Mouse (Mus musculus): ENCODE data around the gene Svep1. TPM values are rescaled to one million over a fixed set of nuclear protein-coding genes. Genes with fewer than 3 reads are reported as not detected.

The Svep1 gene
- polyA plus RNA-seq, 1 experiment, result 0.08 TPM

- TF ChIP-seq MYOG (IDR thresholded peaks at IDR 0.05; ENCODE audit: control insufficient read depth in 1 of 3, insufficient read depth in 1 of 3, insufficient read length in 2 of 3, low read depth in 2 of 3), result no peak
- no peak for TF ChIP-seq MYOD1 (IDR thresholded peaks at IDR 0.05; ENCODE audit: control insufficient read depth in 1 of 3, insufficient read length in 2 of 3, low read depth in 2 of 3)
- no peak for TF ChIP-seq TCF3 (IDR thresholded peaks at IDR 0.05; ENCODE audit: insufficient read length, low read depth)
- no peak for TF ChIP-seq MAX (IDR thresholded peaks at IDR 0.05; ENCODE audit: low read depth)
- H3K4me3 ChIP-seq, result no peak overlapping the region
- no peaks in the 10 kb centered on the region for H3K27me3 ChIP-seq (ENCODE audit: control insufficient read depth, insufficient read depth, insufficient read length)
- no peak overlapping the region for H3K4me2 ChIP-seq (ENCODE audit: low read depth)
- H3K79me2 ChIP-seq (ENCODE audit: control insufficient read depth, insufficient read depth), result no peaks in the 10 kb centered on the region
- H3ac ChIP-seq (ENCODE audit: control insufficient read depth, insufficient read length), result no peak overlapping the region
- no peaks in the 10 kb centered on the region for H3K36me3 ChIP-seq (ENCODE audit: control insufficient read depth, insufficient read depth)
These were observed 127.0 kb downstream of the Svep1 start for GRCm38 (mm10) chr4:58079631-58080030.

DNA sequence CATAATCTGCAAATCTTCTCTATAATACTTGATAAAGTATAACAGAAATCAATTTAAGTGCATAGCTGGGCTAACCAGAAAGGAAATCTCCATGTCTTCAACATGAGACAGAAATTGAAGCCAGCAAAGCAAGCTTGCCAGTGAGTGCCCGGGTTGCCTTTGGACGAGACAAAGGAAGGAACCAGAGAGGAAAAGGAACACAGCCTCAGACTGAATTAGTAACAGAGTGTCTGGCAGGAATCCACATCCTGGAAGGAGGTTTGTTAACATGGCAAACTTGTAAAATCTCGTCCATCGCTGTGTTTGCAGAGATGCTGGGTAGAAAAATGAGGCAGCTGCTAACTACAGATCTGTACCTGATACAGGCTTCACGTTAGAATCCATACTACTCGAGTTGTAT is 128.7 kb downstream of the Svep1 start:
- no peaks in the 10 kb centered on the region for H3K36me3 ChIP-seq (ENCODE audit: control insufficient read depth, insufficient read depth)
- no peak for TF ChIP-seq SRF (IDR thresholded peaks at IDR 0.05; ENCODE audit: control insufficient read depth, insufficient read length, low read depth)
- TF ChIP-seq USF1 (IDR thresholded peaks at IDR 0.05; ENCODE audit: low read depth), result no peak
- no peak for TF ChIP-seq E2F4 (IDR thresholded peaks at IDR 0.05; ENCODE audit: insufficient read depth)

DNA sequence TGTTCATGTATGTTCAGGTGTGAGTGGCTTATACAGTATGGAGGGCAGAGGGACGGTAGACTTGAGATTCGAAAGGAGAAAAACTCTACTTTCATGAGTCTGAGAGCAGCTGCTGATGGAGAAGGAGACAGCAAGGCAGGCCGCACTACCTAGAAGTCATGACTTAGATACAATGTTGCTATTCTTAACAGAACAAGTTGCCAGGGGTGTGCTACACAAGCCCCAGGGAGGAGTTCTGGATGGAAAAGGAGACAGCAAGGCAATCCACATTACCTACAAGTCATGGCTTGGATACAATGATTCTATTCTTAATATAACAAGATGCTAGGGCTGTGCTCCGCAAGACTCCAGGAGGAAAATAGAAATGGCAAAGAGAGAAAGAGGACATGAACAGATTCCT is 129.1 kb downstream of the Svep1 start:
- Histone ChIP-seq H3K27me3 (ENCODE audit: control insufficient read depth, insufficient read depth, insufficient read length) (no peaks in the 10 kb centered on the region), H3K79me2 (ENCODE audit: control insufficient read depth, insufficient read depth) (no peaks in the 10 kb centered on the region), H3K4me3 (no peak overlapping the region), H3ac (ENCODE audit: control insufficient read depth, insufficient read length) (no peak overlapping the region), H3K36me3 (ENCODE audit: control insufficient read depth, insufficient read depth) (no peaks in the 10 kb centered on the region), H3K4me2 (ENCODE audit: low read depth) (no peak overlapping the region)
- TF ChIP-seq MAX (IDR thresholded peaks at IDR 0.05; ENCODE audit: low read depth) (no peak), MYOG (IDR thresholded peaks at IDR 0.05; ENCODE audit: control insufficient read depth in 1 of 3, insufficient read depth in 1 of 3, insufficient read length in 2 of 3, low read depth in 2 of 3) (no peak), REST (IDR thresholded peaks at IDR 0.05; ENCODE audit: insufficient read depth, insufficient read length) (no peak), POLR2AphosphoS2 (IDR thresholded peaks at IDR 0.05; ENCODE audit: insufficient read length, low read depth) (no peak), MYOD1 (IDR thresholded peaks at IDR 0.05; ENCODE audit: control insufficient read depth in 1 of 3, insufficient read length in 2 of 3, low read depth in 2 of 3) (no peak), TCF12 (IDR thresholded peaks at IDR 0.05; ENCODE audit: insufficient read depth, poor library complexity, severe bottlenecking) (no peak), E2F4 (IDR thresholded peaks at IDR 0.05; ENCODE audit: insufficient read depth) (no peak)

More for the DNA sequence above, 128.7 kb downstream of the Svep1 start:
- Histone ChIP-seq H3K79me2 (ENCODE audit: control insufficient read depth, insufficient read depth) (no peaks in the 10 kb centered on the region), H3K27me3 (ENCODE audit: control insufficient read depth, insufficient read depth, insufficient read length) (no peaks in the 10 kb centered on the region), H3K4me2 (ENCODE audit: low read depth) (no peak overlapping the region), H3K4me3 (no peak overlapping the region), H3ac (ENCODE audit: control insufficient read depth, insufficient read length) (no peak overlapping the region)

GRCm38 (mm10) chr4:58072888-58073287 is 133.8 kb downstream of the Svep1 start:
- Histone ChIP-seq H3K36me3 (ENCODE audit: control insufficient read depth, insufficient read depth) (no peaks in the 10 kb centered on the region), H3K27me3 (ENCODE audit: control insufficient read depth, insufficient read depth, insufficient read length) (no peaks in the 10 kb centered on the region)

DNA sequence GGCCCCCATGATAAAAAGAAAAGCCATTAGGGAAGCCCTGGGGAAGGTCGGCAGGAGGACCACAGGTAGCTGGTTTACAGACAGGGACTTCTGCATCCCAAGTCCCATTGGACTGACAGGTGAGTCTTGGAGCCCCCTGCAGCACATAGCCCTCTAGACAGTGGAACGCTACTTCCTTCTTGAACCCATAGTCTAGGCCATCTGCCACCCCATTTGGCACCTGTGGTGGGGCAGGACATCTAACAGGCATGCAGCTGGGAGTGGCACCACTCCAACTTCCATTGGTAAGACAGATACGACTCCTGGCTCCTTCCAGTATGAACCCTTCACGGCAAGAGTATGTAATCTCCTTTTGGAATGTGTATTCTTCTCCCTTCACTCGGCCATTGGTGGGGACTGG is 137.8 kb downstream of the Svep1 start:
- no peak overlapping the region for H3K4me2 ChIP-seq (ENCODE audit: low read depth)
- no peaks in the 10 kb centered on the region for H3K27me3 ChIP-seq (ENCODE audit: control insufficient read depth, insufficient read depth, insufficient read length)
- no peak overlapping the region for H3K4me3 ChIP-seq
- no peak for TF ChIP-seq MAX (IDR thresholded peaks at IDR 0.05; ENCODE audit: low read depth)
- TF ChIP-seq POLR2A (IDR thresholded peaks at IDR 0.05; ENCODE audit: insufficient read length, low read depth), result no peak
- TF ChIP-seq MYOG (IDR thresholded peaks at IDR 0.05; ENCODE audit: control insufficient read depth in 1 of 3, insufficient read depth in 1 of 3, insufficient read length in 2 of 3, low read depth in 2 of 3), result no peak
- TF ChIP-seq CEBPB (IDR thresholded peaks at IDR 0.05; ENCODE audit: insufficient read depth, poor library complexity, severe bottlenecking), result no peak
- H3K79me2 ChIP-seq (ENCODE audit: control insufficient read depth, insufficient read depth), result no peaks in the 10 kb centered on the region
- no peak overlapping the region for H3ac ChIP-seq (ENCODE audit: control insufficient read depth, insufficient read length)
- no peaks in the 10 kb centered on the region for H3K36me3 ChIP-seq (ENCODE audit: control insufficient read depth, insufficient read depth)

More at GRCm38 (mm10) chr4:58072888-58073287, 133.8 kb downstream of the Svep1 start:
- H3K4me3 ChIP-seq, result no peak overlapping the region
- no peaks in the 10 kb centered on the region for H3K79me2 ChIP-seq (ENCODE audit: control insufficient read depth, insufficient read depth)
- H3ac ChIP-seq (ENCODE audit: control insufficient read depth, insufficient read length), result no peak overlapping the region
- no peak overlapping the region for H3K4me2 ChIP-seq (ENCODE audit: low read depth)
- TF ChIP-seq MAX (IDR thresholded peaks at IDR 0.05; ENCODE audit: low read depth), result no peak
- no peak for TF ChIP-seq MYOD1 (IDR thresholded peaks at IDR 0.05; ENCODE audit: control insufficient read depth in 1 of 3, insufficient read length in 2 of 3, low read depth in 2 of 3)
- no peak for TF ChIP-seq SRF (IDR thresholded peaks at IDR 0.05; ENCODE audit: control insufficient read depth, insufficient read length, low read depth)
- no peak for TF ChIP-seq MYOG (IDR thresholded peaks at IDR 0.05; ENCODE audit: control insufficient read depth in 1 of 3, insufficient read depth in 1 of 3, insufficient read length in 2 of 3, low read depth in 2 of 3)
- TF ChIP-seq REST (IDR thresholded peaks at IDR 0.05; ENCODE audit: insufficient read depth, insufficient read length), result no peak
- TF ChIP-seq TCF12 (IDR thresholded peaks at IDR 0.05; ENCODE audit: insufficient read depth, poor library complexity, severe bottlenecking), result no peak
- TF ChIP-seq POLR2AphosphoS2 (IDR thresholded peaks at IDR 0.05; ENCODE audit: insufficient read length, low read depth), result no peak
- no peak for TF ChIP-seq TCF3 (IDR thresholded peaks at IDR 0.05; ENCODE audit: insufficient read length, low read depth)
- no peak for TF ChIP-seq E2F4 (IDR thresholded peaks at IDR 0.05; ENCODE audit: insufficient read depth)
- TF ChIP-seq CEBPB (IDR thresholded peaks at IDR 0.05; ENCODE audit: insufficient read depth, poor library complexity, severe bottlenecking), result no peak
- TF ChIP-seq POLR2A (IDR thresholded peaks at IDR 0.05; ENCODE audit: insufficient read length, low read depth), result no peak
- no peak for TF ChIP-seq USF1 (IDR thresholded peaks at IDR 0.05; ENCODE audit: low read depth)
